Mouse (Mus musculus) gastrocnemius, adult 2 months (tissue): Measurements from ENCODE around the gene Sult6b2. TPM values are rescaled to one million over a fixed set of nuclear protein-coding genes. Genes with fewer than 3 reads are reported as not detected.

Source experiments
- DNase-seq: peaks from one replicate; pipeline ENCODE4 v3.0.0; 2022
- H3K27ac ChIP-seq: fragments of 200-600 bp; 2 replicates; pipeline ENCODE4 v1.8.1; 2022; ENCODE audit warnings: mild to moderate bottlenecking
- H3K4me3 ChIP-seq: fragments of 200-600 bp; 2 replicates; pipeline ENCODE4 v1.8.1; 2022; ENCODE audit warnings: mild to moderate bottlenecking, moderate library complexity
- CTCF ChIP-seq: fragments of 200-600 bp; IDR thresholded peaks from 2 replicates; pipeline ENCODE4 v1.8.1; 2022; ENCODE audit warnings: antibody characterized with exemption, mild to moderate bottlenecking, moderate library complexity
- intact Hi-C: fragments of 180-260 bp; cut with DNase I; formaldehyde crosslinking; loops from one replicate; pipeline ENCODE4 v1.15.1; 2025
- total RNA-seq, 2 experiments: library from RNA; stranded (reverse); gene quantifications; 2 replicates each; pipeline ENCODE4 v1.2.3; 2021

The Sult6b2 gene
- total RNA-seq, 2 experiments from 2014 or later = not detected

- DNase-seq = no peak
- H3K27ac ChIP-seq = no peak overlapping the region
- no peak for TF ChIP-seq CTCF
- intact Hi-C loops = no loop called here
- H3K4me3 ChIP-seq = no peak overlapping the region
These were observed 26.9 kb upstream of the Sult6b2 start for GRCm38 (mm10) chr6:142831243-142831642.

GRCm38 (mm10) chr6:142830221-142830620 lies 25.9 kb upstream of the Sult6b2 start:
- no peak overlapping the region for H3K4me3 ChIP-seq
- no peak for DNase-seq
- intact Hi-C loops = no loop called here
- H3K27ac ChIP-seq = no peak overlapping the region
- TF ChIP-seq CTCF = no peak

GRCm38 (mm10) chr6:142825449-142825848 lies 21.1 kb upstream of the Sult6b2 start:
- H3K4me3 ChIP-seq = no peak overlapping the region
- intact Hi-C loops = no loop called here
- TF ChIP-seq CTCF = no peak
- DNase-seq = no peak
- H3K27ac ChIP-seq = no peak overlapping the region

- no peak for TF ChIP-seq CTCF
- intact Hi-C loops = no loop called here
- DNase-seq = no peak
- no peak overlapping the region for H3K4me3 ChIP-seq
- H3K27ac ChIP-seq = no peak overlapping the region
These were observed 18.9 kb upstream of the Sult6b2 start for GRCm38 (mm10) chr6:142823008-142823787.

- intact Hi-C loops = no loop called here
- no peak for TF ChIP-seq CTCF
- H3K4me3 ChIP-seq = no peak overlapping the region
These were observed 14.0 kb upstream of the Sult6b2 start for GRCm38 (mm10) chr6:142818306-142818705.

GRCm38 (mm10) chr6:142815513-142815912 lies 11.2 kb upstream of the Sult6b2 start:
- Histone ChIP-seq H3K4me3 (no peak overlapping the region), H3K27ac (no peak overlapping the region)
- DNase-seq = no peak
- TF ChIP-seq CTCF = no peak
- intact Hi-C loops = loop anchor here (2.0 kb wide), 1 partner anchor 37 kb away; no protein-coding TSS in a partner anchor

More at GRCm38 (mm10) chr6:142818306-142818705, 14.0 kb upstream of the Sult6b2 start:
- no peak overlapping the region for H3K27ac ChIP-seq
- no peak for DNase-seq

GRCm38 (mm10) chr6:142814495-142814921 lies 10.2 kb upstream of the Sult6b2 start:
- DNase-seq = peak; percentile 82
- intact Hi-C loops = loop anchor here (2.0 kb wide), 1 partner anchor 36 kb away; no protein-coding TSS in a partner anchor

GRCm38 (mm10) chr6:142814011-142814410 lies 9.7 kb upstream of the Sult6b2 start:
- H3K4me3 ChIP-seq = peak overlapping the region; percentile 69
- DNase-seq = no peak

More at GRCm38 (mm10) chr6:142814495-142814921, 10.2 kb upstream of the Sult6b2 start:
- TF ChIP-seq CTCF = peak; percentile 90; the same call in 1 of the 2 replicates
- no peak overlapping the region for H3K27ac ChIP-seq
- peak overlapping the region; percentile 69 for H3K4me3 ChIP-seq

GRCm38 (mm10) chr6:142812969-142813368 lies 8.7 kb upstream of the Sult6b2 start:
- intact Hi-C loops = no loop called here

More at GRCm38 (mm10) chr6:142814011-142814410, 9.7 kb upstream of the Sult6b2 start:
- intact Hi-C loops = loop anchor here (2.0 kb wide), 1 partner anchor 35 kb away; no protein-coding TSS in a partner anchor
- no peak overlapping the region for H3K27ac ChIP-seq
- no peak for TF ChIP-seq CTCF

GRCm38 (mm10) chr6:142810239-142810638 lies 5.9 kb upstream of the Sult6b2 start:
- H3K27ac ChIP-seq = no peak overlapping the region
- no peak overlapping the region for H3K4me3 ChIP-seq
- intact Hi-C loops = no loop called here
- TF ChIP-seq CTCF = no peak
- no peak for DNase-seq

More at GRCm38 (mm10) chr6:142812969-142813368, 8.7 kb upstream of the Sult6b2 start:
- no peak for DNase-seq
- no peak for TF ChIP-seq CTCF
- no peak overlapping the region for H3K4me3 ChIP-seq
- H3K27ac ChIP-seq = no peak overlapping the region

GRCm38 (mm10) chr6:142809373-142810098 lies 5.2 kb upstream of the Sult6b2 start:
- H3K27ac ChIP-seq = no peak overlapping the region
- no peak for DNase-seq
- intact Hi-C loops = no loop called here
- no peak for TF ChIP-seq CTCF
- no peak overlapping the region for H3K4me3 ChIP-seq

- intact Hi-C loops = no loop called here
- no peak for DNase-seq
- TF ChIP-seq CTCF = no peak
These were observed 2.0 kb upstream of the Sult6b2 start for GRCm38 (mm10) chr6:142806326-142806725.

More at GRCm38 (mm10) chr6:142806326-142806725, 2.0 kb upstream of the Sult6b2 start:
- H3K27ac ChIP-seq = no peak overlapping the region
- H3K4me3 ChIP-seq = no peak overlapping the region
